Mouse (Mus musculus) cerebellum, adult 2 months (tissue): ENCODE measurements around the gene Npr1. TPM values are rescaled to one million over a fixed set of nuclear protein-coding genes. Genes with fewer than 3 reads are reported as not detected.

Experiments
- DNase-seq, 2 experiments: peaks; one replicate each; pipeline ENCODE4 v3.0.0; 2021
- H3K27ac ChIP-seq: fragments of 200-500 bp; 2 replicates; pipeline ENCODE4 v1.5.1; 2012; ENCODE audit warnings: low read length, control low read depth, inconsistent platforms; ENCODE audit not compliant: insufficient read depth
- H3K27me3 ChIP-seq: fragments of 200-500 bp; 2 replicates; pipeline ENCODE4 v1.6.1; 2012; ENCODE audit warnings: inconsistent platforms, mild to moderate bottlenecking, low read length, moderate library complexity; ENCODE audit not compliant: control insufficient read depth, insufficient read depth
- H3K4me1 ChIP-seq: fragments of 200-500 bp; 2 replicates; pipeline ENCODE4 v1.6.1; 2011; ENCODE audit warnings: low read length; ENCODE audit not compliant: control insufficient read depth, insufficient read depth
- H3K4me3 ChIP-seq: fragments of 200-500 bp; replicated peaks from 2 replicates; pipeline ENCODE3; 2011; ENCODE audit warnings: mild to moderate bottlenecking, low read depth, low read length, control low read depth; ENCODE audit not compliant: insufficient read depth
- CTCF ChIP-seq: fragments of 200-500 bp; IDR thresholded peaks from 2 replicates; pipeline ENCODE4 v1.5.1; 2011; ENCODE audit warnings: low read depth, mild to moderate bottlenecking, control low read depth, low read length, moderate library complexity, borderline replicate concordance; ENCODE audit not compliant: insufficient read depth
- POLR2A ChIP-seq: fragments of 200-500 bp; IDR thresholded peaks from 2 replicates; pipeline ENCODE4 v1.6.1; 2011; ENCODE audit warnings: low read length, control low read depth, borderline replicate concordance; ENCODE audit not compliant: insufficient read depth
- WGBS: fragments of 180-500 bp; shearing (Covaris S2); methylation state at CpG from one replicate; pipeline ENCODE4 v1.1.7; 2018; 5-methylcytosine and 5-hydroxymethylcytosine counted together
- polyA plus RNA-seq: library from polyadenylated mRNA; depleted of rRNA; stranded (reverse); fragments of >200 nt; gene quantifications from 2 replicates; pipeline ENCODE4 v1.2.3, GENCODE M21; 2012

Gene Npr1
- polyA plus RNA-seq, 1 experiment = 16.1 TPM

DNA sequence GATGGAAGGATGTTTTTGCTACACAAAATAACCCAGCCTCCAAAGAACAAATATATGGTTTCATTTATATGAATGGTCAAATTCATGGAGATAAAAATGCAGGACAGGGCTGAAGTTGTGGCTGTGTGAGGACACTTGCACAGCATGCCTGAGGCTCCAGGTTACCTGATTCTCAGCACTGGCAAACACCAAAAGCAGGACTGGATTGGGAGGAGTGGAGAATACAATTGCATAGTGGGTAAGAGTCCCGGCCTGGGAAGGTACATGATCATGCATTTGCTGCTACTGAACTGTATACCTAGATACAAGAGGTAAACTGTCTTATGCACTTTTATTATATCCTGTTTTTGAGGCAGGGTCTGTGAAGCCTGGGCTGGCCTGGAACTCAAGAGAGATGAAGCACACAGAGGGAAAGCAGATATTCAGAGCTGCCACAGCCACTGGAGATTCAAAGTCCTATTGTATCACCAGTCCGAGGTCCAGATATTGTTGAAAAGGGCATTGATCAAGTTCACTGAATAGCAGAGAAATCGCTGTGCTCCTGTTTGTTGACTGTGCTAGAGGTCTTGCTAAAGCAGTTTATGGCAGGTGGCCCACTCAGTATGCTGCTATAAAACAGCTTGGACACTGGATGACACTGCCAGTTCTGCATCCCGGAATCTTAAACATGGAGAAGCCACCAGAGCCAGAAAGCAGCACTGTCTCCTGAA lies 28.3 kb upstream of the Npr1 start:
- Histone ChIP-seq H3K27me3 (no peaks in the 10 kb centered on the region), H3K4me1 (peaks cover 11% of the 10 kb centered on the region), H3K27ac (no peak overlapping the region), H3K4me3 (no peak overlapping the region)
- TF ChIP-seq CTCF (no peak), POLR2A (no peak)
- DNase-seq = peak in 1 of 2 experiments; percentile 43
- WGBS = 37% methylated on average over 4 of the region's 4 CpGs

DNA sequence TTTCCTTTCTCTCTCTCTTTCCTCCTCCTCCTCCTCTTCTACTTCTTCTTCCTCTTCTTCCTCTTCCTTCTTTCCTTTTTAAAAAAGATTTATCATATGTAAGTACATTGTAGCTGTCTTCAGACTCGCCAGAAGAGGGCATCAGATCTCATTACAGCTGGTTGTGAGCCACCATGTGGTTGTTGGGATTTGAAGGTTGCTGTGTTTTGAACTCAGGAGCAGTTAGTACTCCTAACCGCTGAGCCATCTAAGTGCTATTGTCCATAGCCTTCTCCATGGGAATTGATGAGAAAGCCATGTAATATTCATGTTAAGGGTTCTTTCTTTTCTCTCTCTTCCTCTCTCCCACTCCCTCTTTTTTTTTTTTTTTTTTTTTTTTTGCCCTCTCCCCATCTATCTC lies 25.7 kb upstream of the Npr1 start:
- Histone ChIP-seq H3K4me3 (no peak overlapping the region), H3K4me1 (peaks cover 7% of the 10 kb centered on the region), H3K27ac (no peak overlapping the region), H3K27me3 (no peaks in the 10 kb centered on the region)
- TF ChIP-seq CTCF = no peak
- TF ChIP-seq POLR2A = no peak
- DNase-seq = peak in 1 of 2 experiments; percentile 53
- 40% methylated on average over 2 of the region's 2 CpGs for WGBS

DNA sequence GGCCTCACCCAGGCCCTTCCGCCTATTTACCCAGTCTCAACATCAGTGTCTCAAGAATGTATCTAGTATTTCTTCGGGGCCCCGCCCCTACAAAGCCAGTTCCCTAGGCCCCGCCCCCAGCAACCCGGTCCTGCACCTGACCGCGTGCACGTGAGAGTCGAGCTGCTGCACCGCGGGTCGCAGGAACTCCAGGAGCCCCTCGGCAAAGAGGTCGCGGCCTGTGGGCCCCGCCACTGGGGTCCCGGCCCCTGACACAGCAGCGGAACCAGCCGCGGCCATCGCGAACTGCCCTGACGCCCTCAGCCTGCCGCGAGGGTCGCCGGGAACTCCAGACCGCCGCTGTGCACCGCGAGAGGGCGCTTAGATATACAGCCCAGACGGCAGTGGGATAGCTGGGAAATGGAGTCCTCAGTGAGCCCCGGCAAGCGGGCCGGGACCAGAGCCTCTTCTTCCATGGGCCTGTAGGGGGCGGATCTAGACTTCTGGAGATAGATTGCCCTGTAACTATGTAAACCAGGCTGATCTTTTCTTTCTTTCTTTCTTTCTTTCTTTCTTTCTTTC lies 25.1 kb upstream of the Npr1 start, which contains the start of gene Snapin:
Gene Snapin, minus strand, starts transcription at position 338 of the 561 bp plus-strand sequence.
- peak within 1 kb of the TSS; percentile 62 for H3K27ac ChIP-seq
- WGBS = under 1% methylated on average over 37 of the region's 37 CpGs
- DNase-seq = peak; percentile 93 to 95

DNA sequence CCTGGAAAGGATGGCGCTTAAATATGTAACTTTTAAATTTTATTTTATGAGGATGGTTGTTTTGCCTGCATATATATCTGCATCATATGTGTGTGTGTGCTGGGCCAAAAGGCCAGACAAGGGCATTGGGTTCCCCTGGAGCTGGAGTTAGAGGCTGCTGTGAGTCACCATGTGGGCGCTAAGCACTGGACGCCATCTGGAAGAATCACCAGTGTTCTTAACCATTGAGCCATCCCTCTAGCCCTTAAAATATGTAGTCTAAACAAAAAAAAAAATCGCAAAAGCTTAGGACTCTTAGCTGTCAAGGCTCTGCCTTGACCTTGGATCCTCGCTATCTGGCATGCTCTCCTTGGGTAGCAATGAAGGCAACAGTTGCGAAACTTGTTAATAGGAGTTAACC lies 22.9 kb upstream of the Npr1 start:
- no peak for TF ChIP-seq POLR2A
- TF ChIP-seq CTCF = no peak
- Histone ChIP-seq H3K4me1 (peaks cover 5% of the 10 kb centered on the region; the same call in 1 of the 2 replicates), H3K4me3 (no peak overlapping the region), H3K27me3 (no peaks in the 10 kb centered on the region), H3K27ac (no peak overlapping the region)
- no peak for DNase-seq
- 86% methylated on average over 6 of the region's 6 CpGs for WGBS

More for the DNA sequence above, 25.1 kb upstream of the Npr1 start, which contains the start of gene Snapin:
- TF ChIP-seq CTCF (peak; percentile 81), POLR2A (peak; percentile 83)
- Histone ChIP-seq H3K4me1 (peaks cover 5% of the 10 kb centered on the region; the same call in 1 of the 2 replicates), H3K27me3 (no peaks in the 10 kb centered on the region), H3K4me3 (peak within 1 kb of the TSS; percentile 93)

DNA sequence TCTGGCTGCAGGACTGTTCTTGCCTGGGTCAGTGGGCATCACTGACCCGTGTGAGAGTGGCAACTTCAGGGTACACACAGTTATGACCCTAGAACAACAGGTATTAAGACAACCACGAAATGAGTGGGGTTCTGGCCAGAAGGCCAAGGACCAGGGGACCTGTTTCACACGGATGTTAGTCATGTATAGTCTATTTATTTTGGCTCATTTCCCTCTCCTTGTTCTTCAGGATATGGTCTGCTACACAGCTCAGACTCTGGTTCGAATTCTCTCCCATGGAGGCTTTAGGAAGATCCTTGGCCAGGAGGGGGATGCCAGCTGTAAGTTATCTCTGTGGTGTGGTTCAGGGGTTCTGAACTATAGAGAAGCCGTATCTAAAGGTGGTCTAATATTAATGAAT lies 21.3 kb upstream of the Npr1 start:
- Histone ChIP-seq H3K27me3 (no peaks in the 10 kb centered on the region), H3K27ac (no peak overlapping the region), H3K4me3 (no peak overlapping the region), H3K4me1 (peaks cover 5% of the 10 kb centered on the region; the same call in 1 of the 2 replicates)
- DNase-seq = no peak
- TF ChIP-seq CTCF (no peak), POLR2A (no peak)
- WGBS = 71% methylated on average over 5 of the region's 5 CpGs

DNA sequence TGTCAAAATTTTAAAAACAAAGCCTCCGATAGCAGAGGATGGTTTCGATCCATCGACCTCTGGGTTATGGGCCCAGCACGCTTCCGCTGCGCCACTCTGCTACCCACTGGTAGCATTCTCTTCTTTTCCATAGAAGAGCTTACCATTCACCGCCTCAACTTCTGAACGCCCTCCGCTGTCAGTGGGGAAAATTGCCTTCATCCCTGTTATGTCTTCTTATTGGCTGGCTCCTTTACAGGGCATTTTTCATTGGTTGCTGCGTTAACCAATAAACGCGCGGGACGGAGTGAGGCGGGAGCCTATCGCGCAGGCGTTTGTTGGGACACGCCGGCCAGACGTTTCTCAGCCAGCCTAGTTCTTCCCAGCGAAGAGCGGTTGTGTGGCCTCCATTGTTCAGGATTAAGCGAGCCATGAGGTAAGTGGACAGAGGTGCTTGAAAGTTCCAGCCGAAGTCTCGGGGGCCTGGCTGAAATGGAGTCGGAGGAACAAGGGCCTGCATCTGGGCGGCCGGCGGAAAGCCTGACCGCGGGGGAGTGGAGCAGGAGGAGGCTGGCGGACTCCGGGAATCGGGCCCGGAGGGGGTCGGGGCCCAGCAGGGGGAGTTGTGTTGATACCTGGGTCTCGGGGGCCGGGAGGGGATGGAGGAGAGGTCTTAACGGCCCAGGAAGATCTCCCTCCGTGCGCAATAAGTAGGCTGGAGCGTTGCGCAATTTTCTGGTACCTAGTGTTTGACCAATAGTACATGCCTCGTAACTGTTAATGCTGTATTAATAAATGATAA lies 10.4 kb upstream of the Npr1 start, which contains the start of gene Ilf2:
Gene Ilf2, plus strand, starts transcription at position 296 of the 781 bp plus-strand sequence.
- H3K27ac ChIP-seq = peak within 1 kb of the TSS; percentile 36; the same call in 1 of the 2 replicates
- no peaks in the 10 kb centered on the region for H3K27me3 ChIP-seq
- H3K4me3 ChIP-seq = peak within 1 kb of the TSS; percentile 78
- peak; percentile 96 to 98 for DNase-seq
- under 1% methylated on average over 45 of the region's 45 CpGs for WGBS
- TF ChIP-seq POLR2A = peak; percentile 89; the same call in 1 of the 2 replicates
- peak; percentile 44; the same call in 1 of the 2 replicates for TF ChIP-seq CTCF
- no peaks in the 10 kb centered on the region; the same call in 1 of the 2 replicates for H3K4me1 ChIP-seq

- DNase-seq = peak; percentile 44 to 51
- Histone ChIP-seq H3K27ac (no peak overlapping the region), H3K4me3 (peak overlapping the region; percentile 63), H3K27me3 (no peaks in the 10 kb centered on the region), H3K4me1 (no peaks in the 10 kb centered on the region; the same call in 1 of the 2 replicates)
- 22% methylated on average over 16 of the region's 16 CpGs for WGBS
- TF ChIP-seq CTCF (no peak), POLR2A (no peak)
Measured at GRCm38 (mm10) chr3:90475151-90475830, 9.6 kb upstream of the Npr1 start.
